Mouse (Mus musculus): Measurements from ENCODE around the gene Tia1.
A peak's percentile ranks its signal among the peaks of the same experiment; 100 is the strongest.
"Not testable (repeated sequence)": the region's sequence is repeated elsewhere in the genome, so short reads cannot be mapped to it uniquely, and the experiment has no call there.

Tia1 gene

DNA sequence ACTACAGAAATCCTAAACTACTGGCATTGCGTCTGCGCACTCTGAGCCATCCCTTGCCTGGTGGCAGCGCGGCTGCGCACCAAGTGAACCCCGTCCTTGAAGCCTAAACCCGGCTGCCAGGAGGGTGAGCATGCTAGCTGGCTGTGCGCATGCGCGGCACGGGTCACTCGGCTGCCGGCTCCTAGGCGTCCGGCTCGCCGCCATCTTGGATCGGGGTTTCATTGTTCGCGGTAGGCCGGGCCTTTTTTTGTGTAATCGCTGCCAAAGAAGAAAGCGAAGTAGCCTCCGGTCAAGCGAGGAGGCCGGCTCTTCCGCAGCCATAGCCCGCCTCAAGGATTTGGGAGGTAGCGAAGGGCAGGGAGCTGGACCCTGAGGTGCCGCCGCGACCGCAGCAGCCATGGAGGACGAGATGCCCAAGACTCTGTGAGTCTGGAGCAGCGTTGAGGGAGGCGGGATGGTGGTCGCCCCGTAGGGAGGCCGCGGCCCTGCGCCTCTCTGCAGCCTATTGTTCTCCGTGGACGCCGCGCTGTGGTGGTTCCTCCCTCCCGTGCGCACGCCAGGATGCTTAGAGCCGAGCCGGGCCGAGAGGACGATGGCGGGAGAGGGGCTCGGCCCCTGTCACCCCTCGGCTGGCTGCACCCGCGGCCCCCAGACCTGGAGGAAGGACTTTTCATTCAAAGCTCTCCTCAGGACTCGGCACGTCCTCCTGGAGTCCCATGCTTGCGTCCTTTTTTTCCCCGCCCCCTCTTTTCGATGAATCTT, at the start of gene Tia1:
Gene Tia1, plus strand, starts transcription at position 120 of the 762 bp plus-strand sequence.
- DNase-seq (ENCODE audit: low read depth, low spot score), result peak; percentile 98

DNA sequence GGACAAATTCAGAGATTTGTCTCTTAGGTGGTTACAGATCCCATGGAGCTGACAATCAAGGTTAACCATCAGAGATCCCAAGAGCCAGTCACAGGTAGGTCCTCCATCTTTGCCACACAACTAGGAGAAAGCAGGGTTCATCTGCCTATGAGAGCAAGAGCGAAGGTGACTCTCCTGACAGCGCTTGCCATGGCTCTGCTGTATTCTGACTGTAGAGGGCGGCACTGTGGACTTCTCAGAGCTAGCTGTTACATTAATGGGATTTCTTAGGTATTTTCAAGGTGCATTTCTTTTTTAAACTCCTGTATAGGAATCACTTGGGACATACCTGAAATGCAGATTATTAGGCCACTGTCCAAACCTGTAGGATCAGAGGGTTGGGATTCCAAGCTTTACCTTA, 49.1 kb upstream of the Tia1 start:
- no peak for DNase-seq (ENCODE audit: low read depth, low spot score)

DNA sequence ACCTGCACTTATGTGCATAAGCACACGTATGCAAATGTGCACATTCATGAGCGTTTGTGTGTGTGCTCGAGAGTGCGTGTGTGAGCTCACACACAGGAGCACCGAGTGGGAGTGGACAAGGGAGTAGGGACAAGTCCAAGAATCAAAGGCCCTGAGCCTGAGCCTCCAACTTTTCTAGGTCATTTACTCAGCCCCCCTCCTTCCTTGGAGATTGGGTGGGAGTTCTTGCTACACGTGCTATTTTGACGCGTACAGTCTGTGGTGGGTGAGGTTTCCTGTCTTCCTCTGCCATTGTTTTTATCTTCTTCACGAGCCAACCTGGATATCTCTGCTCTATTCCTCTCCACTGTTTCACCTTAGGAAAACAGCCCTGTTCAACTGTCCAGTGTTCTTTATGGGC, 47.1 kb upstream of the Tia1 start:
- no peak for DNase-seq (ENCODE audit: low read depth, low spot score)

DNA sequence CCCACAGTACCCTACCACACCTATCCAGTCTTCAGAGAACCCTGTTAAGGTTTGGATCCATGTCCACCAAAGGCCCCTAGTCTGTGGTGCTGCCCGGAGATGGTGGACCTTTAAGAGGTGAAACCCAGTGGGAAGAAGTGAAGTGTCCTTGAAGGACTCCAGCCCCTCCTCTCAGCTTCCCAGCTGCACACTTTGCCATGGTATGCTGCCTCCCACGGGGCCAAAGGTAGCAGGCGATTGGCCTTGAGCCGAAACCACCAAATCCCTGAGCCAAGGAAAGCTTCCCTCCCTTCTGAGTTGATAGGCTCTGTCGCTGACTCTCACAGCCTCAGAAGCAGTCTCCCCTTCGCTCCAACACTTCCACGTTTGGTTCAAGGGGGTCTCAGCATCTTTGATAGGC, 43.3 kb upstream of the Tia1 start:
- no peak for DNase-seq (ENCODE audit: low read depth, low spot score)

DNA sequence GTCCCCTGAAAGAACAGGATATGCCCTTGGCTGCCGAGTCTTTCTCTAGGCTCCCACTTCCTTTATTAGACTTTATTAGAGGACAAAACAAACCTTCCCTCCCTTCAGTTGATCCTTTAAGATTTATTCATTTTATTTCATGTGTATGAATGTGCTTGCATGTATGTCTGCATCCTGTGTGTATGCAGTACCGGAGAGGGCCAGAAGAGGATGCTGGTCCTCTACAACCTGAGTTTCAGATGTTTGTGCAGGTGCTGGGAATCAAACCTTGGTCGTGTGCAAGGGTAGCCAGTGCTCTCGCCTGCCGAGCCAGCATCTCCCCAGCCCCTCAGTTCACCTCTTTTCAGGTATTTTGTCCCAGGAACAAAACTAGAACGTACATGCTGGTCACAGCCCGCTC, 42.6 kb upstream of the Tia1 start:
- DNase-seq (ENCODE audit: low read depth, low spot score), result no peak

DNA sequence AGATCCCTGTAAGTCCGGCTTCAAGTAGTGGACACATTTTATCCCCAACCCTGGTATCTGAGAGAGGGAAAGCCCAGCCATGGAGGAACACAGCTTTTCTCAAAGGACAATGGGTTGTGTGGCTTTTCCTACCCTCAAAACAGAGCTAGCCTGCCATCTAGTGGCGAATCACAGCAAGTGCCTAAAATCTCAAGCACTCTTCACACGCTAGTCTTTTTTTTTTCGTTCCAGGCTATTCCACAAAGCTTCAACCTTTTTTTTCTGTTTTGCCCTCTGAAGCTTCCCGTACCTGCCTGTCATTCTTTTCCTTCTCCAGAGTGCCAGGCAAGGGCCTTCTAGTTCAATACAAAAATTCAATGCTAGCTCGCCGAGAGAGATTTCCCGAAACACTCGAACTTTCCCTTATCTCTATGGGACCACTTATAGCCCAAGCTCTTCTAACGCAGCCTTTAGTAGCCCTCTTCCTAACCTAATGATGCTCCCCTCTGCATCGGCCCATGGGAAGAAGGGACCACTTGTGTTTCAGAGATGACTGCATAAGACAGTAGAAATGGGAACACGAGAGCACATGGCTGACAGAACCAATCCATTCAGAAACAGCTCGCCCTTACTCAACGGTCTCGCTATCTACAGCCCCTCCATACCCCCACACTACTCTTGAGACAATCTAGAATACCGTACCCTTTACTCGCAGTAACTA, 39.4 kb upstream of the Tia1 start:
- DNase-seq (ENCODE audit: low read depth, low spot score), result peak; percentile 88

DNA sequence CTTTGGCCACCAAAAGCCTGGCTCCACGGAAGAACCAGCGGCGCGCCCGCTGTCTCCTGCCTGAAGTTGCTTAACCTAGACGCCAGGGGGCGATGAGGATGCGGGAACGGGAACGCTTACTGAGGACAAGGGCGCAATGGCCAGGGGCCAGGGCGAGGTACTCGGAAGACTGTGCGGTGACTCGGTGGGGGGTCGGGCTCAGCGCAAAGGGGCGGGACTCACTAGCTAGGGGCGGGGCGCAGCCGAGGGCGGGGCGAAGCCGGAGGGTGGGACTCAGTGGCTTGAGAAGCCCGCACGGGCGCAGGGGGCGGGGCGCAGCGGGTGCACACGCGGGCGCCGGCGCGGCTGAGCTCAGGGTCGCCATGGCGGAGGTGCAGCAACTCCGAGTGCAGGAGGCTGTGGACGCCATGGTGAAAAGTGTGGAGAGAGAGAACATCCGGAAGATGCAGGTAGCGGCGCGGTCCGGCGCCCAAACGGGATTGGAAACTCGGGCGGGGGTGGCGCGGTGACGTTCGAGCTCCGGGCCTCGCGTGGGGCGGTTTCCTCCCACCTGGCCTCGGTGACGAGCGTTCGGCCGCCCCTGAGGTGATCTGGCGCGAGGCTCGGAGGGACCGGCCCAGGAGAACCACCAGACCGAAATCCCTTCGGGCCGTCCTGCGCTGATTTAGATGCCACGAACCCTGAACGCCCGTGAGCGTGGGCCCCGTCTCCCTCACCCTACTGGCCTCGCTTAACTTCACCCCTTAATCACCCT, 38.5 kb upstream of the Tia1 start, which contains the start of gene Fam136a:
Gene Fam136a, plus strand, starts transcription at position 276 of the 754 bp plus-strand sequence.
- peak; percentile 98 for DNase-seq (ENCODE audit: low read depth, low spot score)

DNA sequence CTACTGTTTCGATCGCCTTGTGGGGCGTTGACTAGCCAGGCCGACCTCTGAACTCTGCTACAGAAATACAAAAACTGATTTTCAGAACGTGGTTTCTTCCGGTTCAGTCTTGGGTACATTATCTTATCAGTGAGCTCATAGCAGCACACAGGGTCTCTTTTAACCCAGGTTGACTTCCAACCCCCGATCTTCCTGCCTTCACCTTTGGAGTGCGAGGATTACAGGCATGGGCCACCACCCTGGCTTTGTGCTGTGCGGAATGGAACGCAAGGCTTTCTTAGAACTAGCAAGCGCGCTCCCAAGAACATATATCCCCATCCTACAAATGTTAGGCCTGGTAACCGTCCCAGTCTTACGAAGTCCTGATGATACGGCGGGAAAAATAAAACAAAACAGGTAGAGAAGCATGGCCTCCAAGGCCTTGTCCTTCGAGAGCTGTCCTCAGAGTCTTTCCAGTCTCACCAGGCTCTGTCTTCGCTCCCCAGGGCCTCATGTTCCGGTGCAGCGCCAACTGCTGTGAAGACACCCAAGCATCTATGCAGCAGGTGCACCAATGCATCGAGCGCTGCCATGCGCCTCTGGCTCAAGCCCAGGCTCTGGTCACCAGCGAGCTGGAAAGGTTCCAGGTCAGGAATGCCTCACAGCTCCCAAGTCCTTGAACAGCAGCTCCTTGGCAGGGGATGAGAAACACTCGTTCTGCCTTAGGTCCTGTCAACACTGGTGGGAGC, 37.7 kb upstream of the Tia1 start:
- no peak for DNase-seq (ENCODE audit: low read depth, low spot score)

DNA sequence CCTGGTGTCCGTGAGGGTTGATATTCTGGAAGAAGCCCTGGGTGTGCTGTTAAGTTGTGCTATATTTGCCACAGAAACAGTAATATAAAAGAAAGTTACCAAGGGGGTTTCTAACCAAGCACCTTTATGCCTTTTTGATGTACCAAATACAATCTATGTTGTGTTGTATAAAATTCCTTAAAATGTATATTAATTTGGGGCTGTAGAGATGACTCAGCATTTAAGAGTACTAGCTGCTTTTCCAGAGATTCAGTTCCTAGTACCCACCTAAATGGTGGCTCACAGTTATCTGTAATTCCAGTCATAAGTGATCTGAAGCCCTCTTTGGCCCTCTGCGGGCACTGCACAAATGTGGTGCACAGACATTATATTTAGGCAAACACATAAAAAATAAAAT, 37.2 kb upstream of the Tia1 start:
- DNase-seq (ENCODE audit: low read depth, low spot score), result no peak

DNA sequence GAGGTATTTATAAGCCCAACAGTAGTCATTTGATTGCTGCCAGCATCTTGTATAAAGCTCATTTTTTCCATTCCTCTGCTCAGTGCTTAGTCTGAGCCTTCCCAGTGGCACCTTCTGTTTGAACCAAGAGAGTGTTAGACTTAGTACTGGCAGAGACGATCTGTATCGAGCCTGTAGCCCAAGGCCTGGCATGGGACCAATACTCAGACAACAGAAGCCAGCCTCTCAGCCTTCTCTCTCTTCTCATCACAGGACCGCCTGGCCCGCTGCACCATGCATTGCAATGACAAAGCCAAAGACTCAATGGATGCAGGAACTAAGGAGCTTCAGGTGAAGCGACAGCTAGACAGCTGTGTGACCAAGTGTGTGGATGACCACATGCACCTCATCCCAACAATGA, 35.5 kb upstream of the Tia1 start:
- no peak for DNase-seq (ENCODE audit: low read depth, low spot score)

DNA sequence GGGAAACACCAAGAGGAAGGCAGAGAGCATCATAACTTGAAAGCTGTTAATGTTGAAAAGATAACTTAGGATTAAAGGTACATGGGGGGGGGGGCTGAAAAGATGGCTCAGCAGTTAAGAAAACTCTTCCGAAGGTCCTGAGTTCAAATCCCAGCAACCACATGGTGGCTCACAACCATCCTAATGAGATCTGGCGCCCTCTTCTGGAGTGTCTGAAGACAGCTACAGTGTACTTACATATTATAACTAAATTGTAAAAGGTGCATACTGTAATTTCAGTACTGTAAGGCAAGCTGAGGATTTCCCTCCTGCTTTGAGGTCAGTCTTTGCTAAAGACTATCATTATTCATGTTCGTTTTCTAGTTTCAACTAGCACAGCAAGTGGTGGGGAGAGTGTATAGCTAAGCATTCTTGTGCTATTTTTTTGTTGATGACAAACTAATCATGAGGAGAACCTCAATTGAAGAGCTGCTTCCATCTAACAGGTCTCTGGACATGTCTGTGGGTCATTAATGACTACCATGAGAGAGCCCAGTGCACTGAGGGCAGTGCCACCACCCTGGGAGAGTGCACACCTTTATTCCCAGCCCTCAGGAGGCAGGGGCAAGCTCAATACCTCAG, 33.8 kb upstream of the Tia1 start:
- DNase-seq (ENCODE audit: low read depth, low spot score), result no peak

DNA sequence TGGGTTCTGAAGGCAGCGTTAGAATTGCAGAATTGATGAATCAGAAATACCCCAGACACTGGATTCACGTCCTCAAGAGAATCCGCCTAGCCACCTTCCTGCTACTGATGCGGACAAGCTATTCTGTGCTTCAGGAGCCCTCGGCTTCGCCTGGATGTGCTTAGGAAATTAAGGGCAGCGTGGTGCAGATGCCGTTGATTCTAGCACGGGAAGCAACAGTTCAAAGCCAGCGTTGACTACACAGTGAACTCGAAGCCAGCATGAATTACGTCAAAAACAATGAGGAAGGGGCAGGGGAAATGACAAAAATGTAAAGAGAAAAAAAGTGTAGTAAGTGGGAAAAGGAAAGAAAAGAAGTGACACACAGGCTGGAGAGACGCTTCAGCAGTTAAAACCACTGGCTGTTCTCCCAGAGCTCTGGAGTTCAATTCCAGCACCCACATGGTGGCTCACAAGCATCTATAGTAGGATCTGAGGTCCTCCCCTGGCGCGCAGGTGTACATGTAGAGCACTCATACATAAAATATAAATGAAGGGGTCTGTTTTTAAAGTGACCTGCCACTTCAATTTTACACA, 33.2 kb upstream of the Tia1 start, which contains the start of gene Snrpg:
Gene Snrpg, plus strand, starts transcription at position 541 of the 576 bp plus-strand sequence.
- DNase-seq (ENCODE audit: low read depth, low spot score), result no peak

DNA sequence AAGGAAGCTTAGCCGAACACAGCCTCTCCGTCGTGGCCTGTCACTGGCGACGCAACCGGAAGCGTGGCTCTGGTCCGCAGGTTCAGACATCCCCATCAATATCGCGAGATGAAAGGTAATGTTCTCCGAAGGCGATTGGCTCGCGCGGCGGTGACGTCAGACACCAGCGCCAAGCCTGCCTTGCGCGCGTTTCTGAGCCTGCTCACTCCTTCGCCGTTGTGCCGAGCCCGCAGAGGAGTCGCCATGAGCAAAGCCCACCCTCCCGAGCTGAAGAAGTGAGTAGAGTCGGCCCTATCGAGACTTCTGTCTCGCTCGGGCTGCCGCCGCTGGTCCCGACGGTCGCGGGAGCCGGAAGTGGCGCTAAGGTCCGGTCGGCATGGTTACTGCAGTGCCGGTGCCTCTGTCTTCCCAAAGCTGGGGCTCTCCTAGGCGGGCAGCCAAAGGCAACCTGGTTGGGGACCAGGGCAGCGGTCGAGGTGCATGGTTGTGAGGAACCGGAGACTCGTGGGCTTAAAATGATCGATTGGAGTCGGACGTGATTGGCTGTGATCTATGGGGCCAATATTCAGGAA, 32.6 kb upstream of the Tia1 start:
- peak; percentile 97 for DNase-seq (ENCODE audit: low read depth, low spot score)

DNA sequence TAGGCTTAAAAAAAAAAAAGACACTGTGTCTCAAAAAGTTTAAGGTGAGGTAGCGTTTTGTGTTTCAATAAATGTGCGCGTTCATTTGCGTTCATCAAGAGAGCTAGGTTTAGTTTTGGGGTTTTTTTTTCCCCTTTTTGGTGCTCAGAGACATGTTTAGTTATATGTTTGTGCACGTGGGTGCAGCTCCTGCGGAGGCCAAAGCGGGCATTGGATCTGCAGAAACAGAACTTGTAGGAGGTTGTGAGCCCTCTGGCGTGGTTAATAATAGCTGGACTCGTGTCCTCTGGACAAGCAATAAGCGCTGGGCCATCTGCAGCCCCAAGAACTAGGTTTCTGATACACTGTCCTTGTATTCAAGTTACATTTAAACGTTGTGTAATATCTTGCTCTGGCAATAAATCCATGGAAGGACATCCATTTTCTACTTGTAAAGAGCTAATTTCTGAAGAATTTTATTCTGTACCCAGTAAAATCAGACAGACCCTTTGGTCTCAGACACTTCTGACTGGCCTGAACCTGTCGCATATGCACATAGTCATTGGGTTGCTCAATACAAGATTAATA, 32.0 kb upstream of the Tia1 start:
- no peak for DNase-seq (ENCODE audit: low read depth, low spot score)

DNA sequence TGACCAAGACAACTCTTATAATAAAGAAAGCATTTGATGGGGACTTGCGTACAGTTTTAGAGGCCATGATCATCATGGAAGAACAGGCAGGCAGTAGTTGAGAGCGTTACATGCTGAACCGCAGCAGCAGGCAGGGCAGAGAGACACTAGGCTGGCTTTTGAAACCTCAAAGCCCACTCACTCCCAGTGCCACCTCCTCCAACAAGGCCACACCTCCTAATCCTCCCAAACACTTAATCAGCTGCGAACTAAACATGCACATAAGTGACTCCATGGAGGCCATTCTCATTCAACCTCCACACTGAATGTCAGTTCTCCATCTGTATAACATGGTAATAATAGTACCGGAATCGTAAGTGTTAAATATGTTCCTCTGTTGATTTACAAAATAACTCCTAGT, 30.5 kb upstream of the Tia1 start:
- DNase-seq (ENCODE audit: low read depth, low spot score), result no peak

DNA sequence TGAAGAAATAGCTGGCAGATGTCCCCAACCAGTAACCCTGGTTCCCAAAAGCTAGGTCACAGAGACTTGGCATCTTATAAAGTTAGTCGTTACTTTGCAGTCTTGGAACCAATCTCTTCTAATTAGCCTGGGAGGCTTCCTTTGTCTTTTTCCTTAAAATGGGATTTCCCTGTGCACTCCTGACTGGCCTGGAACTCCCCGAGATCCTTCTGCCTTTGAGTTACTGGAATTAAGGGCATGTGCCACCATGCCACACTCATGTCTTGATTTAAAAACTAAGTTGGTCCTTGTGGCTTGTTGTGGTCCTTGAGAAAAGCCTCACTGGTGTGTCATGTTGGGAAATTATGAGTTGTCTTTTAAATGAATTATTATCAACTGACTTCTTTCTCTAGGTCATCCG, 25.7 kb upstream of the Tia1 start:
- no peak for DNase-seq (ENCODE audit: low read depth, low spot score)

DNA sequence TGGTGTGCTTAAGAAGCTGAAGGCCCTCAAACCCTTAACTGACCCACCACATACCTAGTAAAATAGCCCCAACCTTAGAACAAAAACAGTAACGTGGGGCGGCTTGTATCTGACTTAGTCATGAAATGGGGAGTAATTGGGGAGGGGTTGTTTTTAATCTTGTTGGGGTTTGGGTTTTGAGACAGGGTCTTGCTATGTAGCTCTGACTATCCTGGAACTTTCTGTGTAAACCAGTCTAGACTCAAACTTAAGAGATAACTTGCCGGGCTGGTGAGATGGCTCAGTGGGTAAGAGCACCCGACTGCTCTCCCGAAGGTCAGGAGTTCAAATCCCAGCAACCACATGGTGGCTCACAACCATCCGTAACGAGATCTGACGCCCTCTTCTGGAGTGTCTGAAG, 23.9 kb upstream of the Tia1 start:
- DNase-seq (ENCODE audit: low read depth, low spot score), result not testable (repeated sequence)

DNA sequence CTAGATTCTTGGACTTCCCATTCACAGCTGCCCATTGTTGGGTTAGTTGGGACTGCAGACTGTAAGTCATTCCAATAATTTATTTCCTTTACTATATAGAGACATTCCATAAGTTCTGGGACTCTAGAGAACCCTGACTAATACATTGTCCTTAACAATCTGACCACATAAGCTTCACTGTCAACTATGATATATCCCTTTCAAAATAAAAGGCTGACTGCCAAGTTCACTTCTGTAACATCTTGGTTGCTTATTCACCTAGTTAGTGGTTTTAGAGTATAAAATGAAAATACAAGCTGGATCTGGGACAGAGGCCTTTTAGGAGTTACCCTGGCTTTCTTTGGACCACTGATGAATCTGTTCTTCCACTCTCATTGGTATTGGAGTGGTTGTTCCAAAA, 21.5 kb upstream of the Tia1 start:
- DNase-seq (ENCODE audit: low read depth, low spot score), result no peak

DNA sequence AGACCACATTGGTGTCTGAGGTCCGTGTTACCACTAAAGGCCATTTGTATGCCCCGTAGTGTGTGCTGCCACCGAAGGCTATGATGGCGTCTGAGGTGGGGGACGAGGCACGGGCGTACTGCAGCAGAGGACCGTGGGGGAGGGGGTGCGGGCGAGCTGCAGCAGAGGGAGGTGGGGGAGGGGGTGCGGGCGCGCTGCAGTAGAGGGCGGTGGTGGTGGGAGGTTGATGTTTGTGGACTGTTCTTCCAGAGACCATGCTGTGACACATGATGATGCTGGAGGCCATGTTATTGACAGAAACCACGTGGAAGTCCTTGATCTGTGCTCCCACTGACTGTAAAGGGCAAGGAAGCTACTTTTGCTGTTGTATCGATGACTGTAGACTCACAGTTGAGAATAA, 20.6 kb upstream of the Tia1 start:
- no peak for DNase-seq (ENCODE audit: low read depth, low spot score)

DNA sequence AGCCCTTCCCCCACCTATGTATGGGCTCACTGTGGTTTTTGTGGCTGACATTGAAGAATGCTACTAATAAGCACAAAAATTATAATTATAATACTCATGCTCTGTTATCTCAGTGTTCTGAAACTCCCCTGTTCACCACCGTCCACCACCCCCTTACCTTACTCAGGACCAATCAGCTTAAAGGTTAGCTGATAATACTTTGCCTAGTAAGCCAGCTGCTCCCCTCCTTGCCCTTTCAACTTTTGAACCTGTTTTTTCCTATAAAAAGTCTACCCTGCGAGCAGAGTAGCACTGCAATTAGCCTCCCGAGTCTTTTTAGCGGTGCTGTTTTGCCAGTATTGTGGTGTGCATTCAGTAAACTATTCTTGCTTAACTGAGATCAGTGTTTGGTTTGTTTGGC, 19.3 kb upstream of the Tia1 start:
- DNase-seq (ENCODE audit: low read depth, low spot score), result no peak

Measured in forelimb bud, embryonic 11.5 days (tissue).